Mouse (Mus musculus): Measurements from ENCODE around the gene Hist1h1t. TPM values are rescaled to one million over a fixed set of nuclear protein-coding genes. Genes with fewer than 3 reads are reported as not detected.
"Not testable (repeated sequence)": the region's sequence is repeated elsewhere in the genome, so short reads cannot be mapped to it uniquely, and the experiment has no call there.

Hist1h1t gene
- total RNA-seq (2021), result not detected
- long read RNA-seq, experiment 1, result 0 reads
- long read RNA-seq, experiment 2, result 0 reads

DNA sequence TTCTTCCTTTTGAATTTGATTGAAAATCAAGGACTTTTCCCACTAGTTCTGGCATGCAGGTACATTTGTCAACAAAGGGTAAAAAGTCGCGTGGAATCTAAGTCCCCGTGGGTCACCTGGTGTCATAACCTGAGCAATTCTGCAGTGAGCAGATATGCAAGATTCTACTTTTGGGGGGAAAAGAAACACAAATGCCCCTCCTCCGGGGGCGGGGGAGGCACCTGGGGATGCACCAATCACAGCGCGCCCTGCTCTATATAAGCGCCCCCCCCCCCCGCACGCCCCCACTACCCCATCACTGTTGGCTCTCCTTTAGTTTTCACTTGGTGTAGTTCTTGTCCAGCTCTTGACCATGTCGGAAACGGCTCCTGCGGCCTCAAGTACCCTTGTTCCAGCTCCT, at the start of gene Hist1h1t:
Hist1h1t (plus strand) TSS at position 301 of the 400 bp plus-strand sequence.
- TF ChIP-seq CTCF (conservative IDR thresholded peaks at IDR 0.05), result no peak
- Histone ChIP-seq H3K27ac (no peak within 1 kb of the TSS), H3K4me3 (no peak within 1 kb of the TSS)
- DNase-seq (ENCODE audit: low spot score in 2 of 2), result no peak

DNA sequence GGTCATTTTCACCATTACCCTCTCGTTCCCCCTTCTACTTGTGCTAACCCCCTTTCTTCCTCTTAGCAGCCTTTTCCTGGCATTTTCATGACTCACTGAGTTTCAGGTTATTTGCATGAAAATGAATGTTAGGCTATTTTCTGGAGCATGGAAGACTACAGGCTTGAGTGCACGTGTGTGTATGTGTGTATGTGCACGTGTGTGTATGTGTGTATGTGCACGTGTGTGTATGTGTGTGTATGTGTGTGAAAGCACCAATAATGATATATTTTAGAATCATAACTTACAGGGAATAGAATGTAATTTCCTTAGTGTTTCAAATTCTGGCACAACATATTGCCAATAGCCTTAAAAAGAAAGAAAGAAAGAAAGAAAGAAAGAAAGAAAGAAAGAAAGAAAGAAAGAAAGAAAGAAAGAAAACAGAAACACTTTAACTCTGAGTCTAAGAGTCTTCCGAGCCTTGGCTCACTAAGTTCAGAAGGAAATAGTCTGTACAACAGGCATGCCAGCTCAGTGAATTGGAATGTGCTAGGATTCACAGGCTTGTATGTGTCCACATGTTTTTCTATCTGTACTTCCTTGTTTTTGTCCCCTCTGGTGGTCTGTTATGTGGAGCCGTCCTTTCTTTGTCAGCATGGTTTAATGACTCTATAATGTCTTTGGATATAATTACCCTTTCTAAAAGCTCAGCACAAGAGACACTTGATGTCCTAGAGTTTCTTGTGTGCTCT, 35.8 kb upstream of the Hist1h1t start:
- H3K27ac ChIP-seq, result no peak overlapping the region
- H3K4me3 ChIP-seq, result no peak overlapping the region
- DNase-seq (ENCODE audit: low spot score in 2 of 2), result no peak
- TF ChIP-seq CTCF (conservative IDR thresholded peaks at IDR 0.05), result no peak

DNA sequence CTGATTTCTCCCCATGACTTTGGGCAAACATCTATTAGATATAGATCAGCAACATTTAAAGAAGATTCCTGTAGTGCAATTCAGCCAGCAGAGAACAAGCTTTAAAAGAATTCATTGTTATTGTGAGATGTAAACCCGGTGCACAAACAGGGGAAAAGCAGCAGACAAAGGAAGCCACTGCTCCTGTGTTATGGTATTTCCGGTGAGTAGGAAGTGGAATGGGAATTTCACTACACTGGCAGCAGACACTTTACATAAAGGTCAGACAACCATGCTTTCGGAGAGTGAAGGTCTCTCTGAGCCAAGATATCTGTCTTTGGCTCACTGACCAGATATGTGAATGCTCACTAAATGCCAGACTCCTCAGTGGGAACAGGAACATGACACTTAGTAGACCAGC, 33.1 kb upstream of the Hist1h1t start:
- DNase-seq (ENCODE audit: low spot score in 2 of 2), result no peak
- Histone ChIP-seq H3K4me3 (no peak overlapping the region), H3K27ac (no peak overlapping the region)
- no peak for TF ChIP-seq CTCF (conservative IDR thresholded peaks at IDR 0.05)

DNA sequence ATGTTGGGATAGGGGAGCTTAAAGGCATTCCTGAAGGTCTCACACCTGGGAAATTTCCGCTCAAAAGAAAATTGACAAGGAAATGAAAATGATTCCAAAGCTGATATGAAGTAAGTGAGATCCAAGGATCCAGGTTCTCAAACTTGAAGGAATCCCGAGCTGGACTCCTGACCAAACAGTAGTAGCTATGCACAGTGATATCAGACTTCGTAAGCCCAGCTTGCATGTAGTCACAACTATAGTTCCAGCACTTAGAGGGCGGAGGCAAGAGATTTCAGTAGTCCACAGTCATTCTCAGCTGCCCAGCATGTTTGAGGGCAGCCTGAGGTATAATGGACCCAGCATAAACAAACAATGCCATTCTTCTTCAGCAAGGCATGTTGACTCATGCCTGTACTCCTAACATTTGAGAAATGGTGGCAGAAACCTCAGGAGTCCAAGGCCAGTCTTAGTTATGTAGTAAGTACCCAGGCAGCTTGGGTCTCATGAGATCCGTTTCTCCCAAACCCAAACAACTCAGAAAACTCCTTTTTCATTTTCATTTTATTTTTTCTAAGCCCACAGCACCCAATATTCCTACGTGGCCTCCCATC, 13.5 kb upstream of the Hist1h1t start:
- no peak for DNase-seq (ENCODE audit: low spot score in 2 of 2)
- no peak for TF ChIP-seq CTCF (conservative IDR thresholded peaks at IDR 0.05)

DNA sequence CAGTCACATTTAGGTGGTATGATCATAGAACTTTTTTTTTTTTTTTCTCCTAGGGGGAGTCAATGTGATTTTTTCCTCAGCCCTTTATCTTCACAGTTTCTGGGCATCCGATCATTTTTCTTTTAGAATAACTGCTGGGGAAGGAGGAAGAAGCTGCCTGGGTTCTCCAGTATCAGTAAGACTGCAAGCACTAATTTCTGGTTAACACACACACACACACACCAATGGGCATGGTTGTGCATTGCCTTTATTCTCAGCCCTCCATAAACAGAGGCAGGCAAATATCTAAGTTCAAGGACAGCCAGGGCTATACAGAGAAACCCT, 13.0 kb upstream of the Hist1h1t start:
- no peak for TF ChIP-seq CTCF (conservative IDR thresholded peaks at IDR 0.05)
- no peak for DNase-seq (ENCODE audit: low spot score in 2 of 2)
- Histone ChIP-seq H3K27ac (0 out of 2 replicates have a peak overlapping the region, but pooled peaks have one; percentile 74), H3K4me3 (no peak overlapping the region)

More for the DNA sequence above, 13.5 kb upstream of the Hist1h1t start:
- Histone ChIP-seq H3K27ac (no peak overlapping the region), H3K4me3 (no peak overlapping the region)

DNA sequence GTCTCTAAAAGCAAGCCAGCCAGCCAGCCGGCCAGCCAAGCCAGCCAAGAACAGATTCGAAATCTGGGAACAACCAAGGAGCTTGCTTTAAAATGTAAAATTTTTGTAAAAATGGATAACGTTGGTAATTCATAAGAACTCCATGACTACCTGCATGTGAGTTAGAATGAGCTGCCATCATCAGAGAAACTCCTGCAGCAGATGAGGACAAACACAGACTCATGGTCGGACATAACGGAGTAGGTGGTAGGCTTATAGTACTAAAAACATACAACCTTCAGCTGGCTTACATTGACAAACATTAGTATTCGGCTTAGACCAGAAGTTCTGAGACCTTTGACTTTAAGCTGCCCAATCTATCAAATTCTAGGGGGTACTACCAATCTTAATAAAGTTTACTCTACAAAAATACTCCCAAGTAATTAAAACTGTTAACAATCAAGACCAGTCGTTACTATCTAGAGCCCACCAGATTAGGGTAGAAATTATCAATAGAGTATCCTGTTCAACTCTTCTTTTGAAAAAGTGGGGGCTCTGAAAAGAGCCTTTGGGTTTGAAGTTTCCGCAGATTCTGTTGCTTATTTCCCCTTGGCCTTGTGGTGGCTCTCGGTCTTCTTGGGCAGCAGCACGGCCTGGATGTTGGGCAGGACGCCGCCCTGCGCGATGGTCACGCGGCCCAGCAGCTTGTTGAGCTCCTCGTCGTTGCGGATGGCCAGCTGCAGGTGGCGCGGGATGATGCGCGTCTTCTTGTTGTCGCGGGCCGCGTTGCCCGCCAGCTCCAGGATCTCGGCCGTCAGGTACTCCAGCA, 12.5 kb upstream of the Hist1h1t start:
- peak overlapping the region; percentile 88; the same call in 1 of the 2 replicates for H3K27ac ChIP-seq
- H3K4me3 ChIP-seq, result peak overlapping the region; percentile 64
- not testable (repeated sequence) for DNase-seq (ENCODE audit: low spot score in 2 of 2)

DNA sequence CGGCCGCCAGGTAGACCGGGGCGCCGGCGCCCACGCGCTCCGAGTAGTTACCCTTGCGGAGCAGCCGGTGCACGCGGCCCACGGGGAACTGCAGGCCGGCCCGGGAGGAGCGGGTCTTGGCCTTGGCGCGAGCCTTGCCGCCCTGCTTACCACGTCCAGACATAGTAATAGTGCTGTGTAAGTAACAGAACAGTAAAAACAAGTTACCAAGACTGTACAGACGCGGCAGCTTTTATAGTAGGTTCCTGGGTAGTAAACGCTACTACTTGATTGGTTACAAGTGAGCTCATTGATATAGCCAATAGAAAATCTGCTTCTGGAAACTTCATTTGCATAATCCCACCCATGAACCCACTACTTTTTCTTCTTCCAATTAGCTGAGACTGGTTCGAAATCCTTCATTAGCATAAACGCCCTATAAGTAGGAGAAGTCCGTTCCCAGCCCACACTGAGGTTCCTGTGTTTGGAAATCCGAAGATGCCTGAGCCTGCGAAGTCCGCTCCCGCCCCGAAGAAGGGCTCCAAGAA, 11.8 kb upstream of the Hist1h1t start, which contains the start of the genes Hist1h2ac and Hist1h2bc:
Hist1h2ac (minus strand) TSS at position 194 of the 527 bp plus-strand sequence.
Hist1h2bc (plus strand) TSS at position 445 of the 527 bp plus-strand sequence.
- TF ChIP-seq CTCF (conservative IDR thresholded peaks at IDR 0.05), result no peak
- peak; percentile 76 to 96 for DNase-seq (ENCODE audit: low spot score in 2 of 2)
- Histone ChIP-seq H3K27ac (peak within 1 kb of the TSS; percentile 96), H3K4me3 (peak within 1 kb of the TSS; percentile 64)

DNA sequence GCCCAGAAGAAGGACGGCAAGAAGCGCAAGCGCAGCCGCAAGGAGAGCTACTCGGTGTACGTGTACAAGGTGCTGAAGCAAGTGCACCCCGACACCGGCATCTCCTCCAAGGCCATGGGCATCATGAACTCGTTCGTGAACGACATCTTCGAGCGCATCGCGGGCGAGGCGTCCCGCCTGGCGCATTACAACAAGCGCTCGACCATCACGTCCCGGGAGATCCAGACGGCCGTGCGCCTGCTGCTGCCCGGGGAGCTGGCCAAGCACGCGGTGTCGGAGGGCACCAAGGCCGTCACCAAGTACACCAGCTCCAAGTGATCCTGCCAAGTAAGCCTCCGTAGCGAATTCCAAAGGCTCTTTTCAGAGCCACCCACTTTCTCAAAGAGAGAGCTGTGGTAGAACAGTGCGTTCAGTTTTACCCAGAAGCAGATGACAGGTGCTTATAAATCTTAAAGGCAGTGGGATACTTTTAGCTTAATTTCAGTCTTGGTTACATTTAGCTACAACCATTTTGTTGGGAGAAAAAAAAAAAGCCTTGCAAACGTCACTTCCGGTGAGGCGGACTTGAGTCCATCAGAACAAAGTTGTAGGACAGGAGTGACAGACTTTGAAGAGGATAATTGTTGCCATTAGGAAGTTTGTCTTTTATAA, 11.2 kb upstream of the Hist1h1t start:
- H3K27ac ChIP-seq, result peak overlapping the region; percentile 96
- peak; percentile 29 to 53 for DNase-seq (ENCODE audit: low spot score in 2 of 2)
- peak overlapping the region; percentile 64 for H3K4me3 ChIP-seq

DNA sequence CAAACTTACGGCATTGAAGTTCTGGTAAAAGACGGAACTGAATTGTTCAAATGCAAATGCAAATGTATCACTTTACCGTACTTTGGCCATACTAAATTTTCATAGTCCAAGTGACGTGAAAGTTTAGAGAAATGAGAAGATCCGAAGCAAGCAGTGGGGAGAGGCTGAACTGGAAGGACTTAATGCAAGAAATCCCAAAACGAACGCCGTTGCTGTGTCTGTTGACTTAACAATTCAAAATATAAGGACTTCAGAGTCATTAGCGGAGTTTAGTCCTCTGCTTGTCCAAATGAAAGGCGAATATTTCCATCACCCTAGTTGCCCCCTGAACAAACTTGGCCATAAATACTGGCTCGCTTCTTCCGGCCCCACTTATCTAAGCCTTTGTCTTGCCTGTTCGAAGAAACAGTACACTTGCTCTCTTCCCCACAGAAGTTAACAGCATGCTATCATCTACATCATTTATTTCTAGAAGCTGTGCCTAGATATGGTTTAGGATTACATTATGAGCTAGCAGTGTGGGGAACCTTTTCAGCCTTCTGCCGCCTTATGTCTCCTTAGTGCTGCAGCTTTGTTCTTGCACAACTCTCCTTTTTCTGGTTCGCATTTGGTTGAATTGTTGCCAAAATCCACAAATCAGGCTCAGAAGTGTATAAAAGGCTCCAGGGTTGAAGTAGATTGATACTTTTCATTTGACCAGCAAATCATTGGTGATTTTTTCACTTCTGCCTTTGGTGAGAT, 10.3 kb upstream of the Hist1h1t start:
- peak overlapping the region; percentile 64 for H3K4me3 ChIP-seq
- peak overlapping the region; percentile 96 for H3K27ac ChIP-seq
- no peak for DNase-seq (ENCODE audit: low spot score in 2 of 2)
- TF ChIP-seq CTCF (conservative IDR thresholded peaks at IDR 0.05), result no peak

DNA sequence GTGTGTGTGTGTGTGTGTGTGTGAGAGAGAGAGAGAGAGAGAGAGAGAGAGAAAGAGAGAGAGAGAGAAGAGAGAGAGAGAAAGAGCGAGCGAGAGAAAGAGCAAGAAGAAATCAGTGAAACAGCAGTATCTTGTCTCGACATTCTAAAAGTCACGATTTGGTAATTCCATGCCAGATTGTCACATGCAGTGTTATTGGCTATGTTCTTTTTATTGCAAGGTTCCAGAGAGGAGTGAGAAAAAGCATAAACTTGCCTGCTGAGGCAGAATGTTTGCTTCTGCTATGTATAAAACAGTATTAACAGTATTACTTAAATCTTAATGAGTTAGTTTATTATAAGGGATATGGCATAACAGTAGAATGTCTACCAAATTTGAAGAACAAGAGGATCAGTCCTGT, 9.6 kb upstream of the Hist1h1t start:
- peak overlapping the region; percentile 47 for H3K4me3 ChIP-seq
- peak overlapping the region; percentile 51 for H3K27ac ChIP-seq
- no peak for TF ChIP-seq CTCF (conservative IDR thresholded peaks at IDR 0.05)
- DNase-seq (ENCODE audit: low spot score in 2 of 2), result no peak

DNA sequence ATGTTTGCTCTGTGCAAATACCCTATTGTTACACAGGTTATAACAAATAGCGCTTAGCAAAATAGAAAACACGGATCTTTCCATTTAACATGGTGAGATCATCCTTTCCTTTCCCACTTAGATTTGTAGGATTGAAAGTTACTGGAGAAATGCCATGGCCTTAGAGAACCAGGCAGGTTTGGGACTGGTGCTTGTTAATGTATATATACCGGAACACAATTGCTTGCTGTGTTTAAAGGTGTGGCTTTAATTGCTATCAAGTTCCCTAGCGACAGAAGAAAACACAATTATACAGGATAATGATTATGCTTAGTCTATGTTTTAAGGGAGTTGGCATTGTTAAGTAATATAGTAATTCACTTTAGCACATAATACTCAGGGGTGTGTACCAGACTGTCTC, 8.4 kb upstream of the Hist1h1t start:
- DNase-seq (ENCODE audit: low spot score in 2 of 2), result no peak
- H3K4me3 ChIP-seq, result no peak overlapping the region
- H3K27ac ChIP-seq, result no peak overlapping the region
- no peak for TF ChIP-seq CTCF (conservative IDR thresholded peaks at IDR 0.05)

DNA sequence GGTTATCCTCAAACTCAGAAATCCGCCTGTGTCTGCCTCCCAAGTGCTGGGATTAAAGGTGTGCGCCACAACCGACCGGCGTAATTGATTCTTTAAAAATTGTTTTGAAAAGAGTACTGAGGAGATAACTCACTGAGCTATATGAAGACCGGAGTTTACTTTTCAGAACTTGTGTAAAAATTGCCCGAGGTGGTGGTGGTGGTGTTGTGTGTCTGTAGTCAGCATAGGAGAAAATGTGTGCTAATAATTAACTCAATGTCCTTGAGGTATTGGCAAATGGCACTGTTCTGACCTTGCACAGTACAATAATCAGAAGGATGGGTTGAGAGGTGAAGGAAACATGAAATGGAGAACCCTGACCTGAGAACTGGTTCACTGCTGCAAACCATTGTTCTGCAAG, 7.7 kb upstream of the Hist1h1t start:
- no peak overlapping the region for H3K27ac ChIP-seq
- H3K4me3 ChIP-seq, result no peak overlapping the region
- no peak for DNase-seq (ENCODE audit: low spot score in 2 of 2)
- TF ChIP-seq CTCF (conservative IDR thresholded peaks at IDR 0.05), result no peak

Data from layer of hippocampus, adult 2 months (tissue).